Mouse (Mus musculus): ENCODE data around the gene Syndig1. TPM values are rescaled to one million over a fixed set of nuclear protein-coding genes. Genes with fewer than 3 reads are reported as not detected.

Syndig1 gene
- total and polyA plus RNA-seq, 3 experiments, result 0.25 to 0.39 TPM; not detected in 1

DNA sequence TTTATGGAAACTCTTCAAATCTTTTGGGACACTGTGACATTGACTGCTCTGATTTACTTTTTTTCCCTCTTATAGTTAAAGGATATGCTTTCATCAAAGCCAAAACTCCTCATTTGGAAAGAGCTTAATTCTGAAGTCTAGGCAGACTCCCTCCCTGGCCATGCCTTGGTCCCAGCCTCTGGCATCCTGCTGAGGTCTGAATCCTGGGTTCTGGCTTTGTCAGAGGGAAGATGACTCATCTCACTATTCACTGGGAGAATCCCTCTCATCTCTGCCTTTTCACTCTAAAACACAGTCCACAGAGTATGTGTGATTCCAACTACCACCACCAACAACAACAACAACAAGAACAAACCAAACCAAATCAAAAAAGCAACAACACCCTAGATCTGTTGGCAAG is 58.6 kb downstream of the Syndig1 start:
- intact Hi-C loops (cut with DNase I), result no loop called here
- DNase-seq, result no peak
- TF ChIP-seq CTCF (IDR thresholded peaks at IDR 0.05), result no peak
- no peak for TF ChIP-seq POLR2A (IDR thresholded peaks at IDR 0.05; ENCODE audit: insufficient read depth, low read depth, low read length)
- no peak for TF ChIP-seq EP300 (IDR thresholded peaks at IDR 0.05; ENCODE audit: insufficient read depth, low read depth, low read length)

DNA sequence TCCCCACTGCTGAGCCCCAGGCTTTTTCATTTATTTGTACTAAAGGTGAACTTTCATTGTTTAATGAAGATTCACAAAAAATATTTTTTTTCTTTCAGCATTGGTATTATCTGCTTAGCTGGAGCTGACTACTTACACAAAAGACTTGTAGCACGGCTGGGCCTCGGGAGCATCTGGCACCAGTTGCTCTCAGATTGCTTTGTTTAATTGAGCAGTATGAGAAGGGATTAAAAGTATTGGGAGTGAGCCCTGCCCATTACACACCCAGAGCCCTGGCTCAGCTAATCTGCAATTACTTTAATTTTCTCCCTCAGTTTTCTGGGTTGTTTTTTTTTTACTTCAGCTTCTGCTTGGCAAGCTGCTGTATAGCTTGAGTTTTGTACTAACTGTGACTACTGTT is 62.6 kb downstream of the Syndig1 start:
- intact Hi-C loops (cut with DNase I), result no loop called here
- no peaks in the 10 kb centered on the region for H3K79me2 ChIP-seq (replicated peaks; ENCODE audit: control insufficient read depth, insufficient read depth, low read length)
- no peaks in the 10 kb centered on the region for H3K4me1 ChIP-seq (ENCODE audit: control insufficient read depth, insufficient read depth, low read length)
- no peak for DNase-seq
- TF ChIP-seq POLR2A (IDR thresholded peaks at IDR 0.05; ENCODE audit: insufficient read depth, low read depth, low read length) (no peak), CTCF (IDR thresholded peaks at IDR 0.05) (no peak), EP300 (IDR thresholded peaks at IDR 0.05; ENCODE audit: insufficient read depth, low read depth, low read length) (no peak)
- no peak overlapping the region for H3K4me3 ChIP-seq
- H3K36me3 ChIP-seq (ENCODE audit: control insufficient read depth, insufficient read depth, low read length), result no peaks in the 10 kb centered on the region
- H3K27me3 ChIP-seq (ENCODE audit: control insufficient read depth, insufficient read depth, low read length), result no peaks in the 10 kb centered on the region
- WGBS, result 57% methylated on average over 2 of the region's 2 CpGs
- H3K9ac ChIP-seq (ENCODE audit: low read depth, low read length), result no peak overlapping the region
- no peak overlapping the region for H3K27ac ChIP-seq

More for the DNA sequence above, 58.6 kb downstream of the Syndig1 start:
- H3K79me2 ChIP-seq (replicated peaks; ENCODE audit: control insufficient read depth, insufficient read depth, low read length), result no peaks in the 10 kb centered on the region
- H3K9ac ChIP-seq (ENCODE audit: low read depth, low read length), result no peak overlapping the region
- no peaks in the 10 kb centered on the region for H3K4me1 ChIP-seq (ENCODE audit: control insufficient read depth, insufficient read depth, low read length)
- no peak overlapping the region for H3K4me3 ChIP-seq
- no peaks in the 10 kb centered on the region for H3K36me3 ChIP-seq (ENCODE audit: control insufficient read depth, insufficient read depth, low read length)
- H3K27ac ChIP-seq, result no peak overlapping the region
- H3K27me3 ChIP-seq (ENCODE audit: control insufficient read depth, insufficient read depth, low read length), result no peaks in the 10 kb centered on the region

DNA sequence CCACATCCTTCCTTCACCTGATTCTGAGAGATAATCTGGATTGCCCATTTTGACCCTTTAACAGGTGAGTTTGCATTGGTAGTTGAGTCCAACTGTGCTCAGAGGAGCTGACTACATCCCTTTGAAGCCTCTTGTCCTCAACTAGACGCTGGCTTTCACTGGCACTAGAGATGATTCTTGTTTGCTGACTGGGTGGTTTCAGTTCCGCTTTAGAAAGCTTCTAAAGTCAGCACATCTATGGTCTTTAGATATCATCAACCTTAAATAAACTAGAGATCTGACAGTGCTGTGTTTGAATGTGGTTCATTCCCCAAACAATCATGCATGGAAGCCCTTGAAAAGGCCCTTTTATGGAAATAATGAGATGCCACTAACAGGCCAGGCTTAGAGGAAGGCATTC is 67.3 kb downstream of the Syndig1 start:
- WGBS, result 71% methylated on average over 2 of the region's 2 CpGs
- no peak overlapping the region for H3K9ac ChIP-seq (ENCODE audit: low read depth, low read length)
- H3K27ac ChIP-seq, result no peak overlapping the region
- no peaks in the 10 kb centered on the region for H3K36me3 ChIP-seq (ENCODE audit: control insufficient read depth, insufficient read depth, low read length)
- H3K27me3 ChIP-seq (ENCODE audit: control insufficient read depth, insufficient read depth, low read length), result no peaks in the 10 kb centered on the region
- H3K4me3 ChIP-seq, result no peak overlapping the region
- no peaks in the 10 kb centered on the region for H3K79me2 ChIP-seq (replicated peaks; ENCODE audit: control insufficient read depth, insufficient read depth, low read length)
- no peak for DNase-seq
- intact Hi-C loops (cut with DNase I), result no loop called here
- H3K4me1 ChIP-seq (ENCODE audit: control insufficient read depth, insufficient read depth, low read length), result no peaks in the 10 kb centered on the region
- TF ChIP-seq EP300 (IDR thresholded peaks at IDR 0.05; ENCODE audit: insufficient read depth, low read depth, low read length) (no peak), POLR2A (IDR thresholded peaks at IDR 0.05; ENCODE audit: insufficient read depth, low read depth, low read length) (no peak), CTCF (IDR thresholded peaks at IDR 0.05) (no peak)

DNA sequence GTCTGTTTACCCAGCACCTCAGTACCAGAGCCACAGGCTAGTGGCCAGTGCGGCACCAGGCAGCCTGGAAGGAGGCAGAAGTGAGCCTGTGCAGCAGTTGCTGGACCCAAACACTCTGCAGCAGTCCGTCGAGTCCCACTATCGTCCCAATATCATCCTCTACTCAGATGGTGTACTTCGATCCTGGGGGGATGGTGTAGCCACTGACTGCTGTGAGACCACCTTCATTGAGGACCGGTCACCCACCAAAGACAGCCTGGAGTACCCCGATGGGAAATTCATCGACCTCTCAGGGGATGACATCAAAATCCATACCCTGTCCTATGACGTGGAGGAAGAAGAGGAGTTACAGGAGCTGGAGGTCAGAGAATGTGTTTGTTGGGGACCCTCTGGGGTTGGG is 70.6 kb downstream of the Syndig1 start:
- Histone ChIP-seq H3K9ac (ENCODE audit: low read depth, low read length) (no peak overlapping the region), H3K4me1 (ENCODE audit: control insufficient read depth, insufficient read depth, low read length) (no peaks in the 10 kb centered on the region), H3K36me3 (ENCODE audit: control insufficient read depth, insufficient read depth, low read length) (no peaks in the 10 kb centered on the region), H3K79me2 (replicated peaks; ENCODE audit: control insufficient read depth, insufficient read depth, low read length) (no peaks in the 10 kb centered on the region), H3K4me3 (no peak overlapping the region), H3K27me3 (ENCODE audit: control insufficient read depth, insufficient read depth, low read length) (no peaks in the 10 kb centered on the region), H3K27ac (no peak overlapping the region)
- TF ChIP-seq EP300 (IDR thresholded peaks at IDR 0.05; ENCODE audit: insufficient read depth, low read depth, low read length), result no peak
- TF ChIP-seq CTCF (IDR thresholded peaks at IDR 0.05), result no peak
- no peak for TF ChIP-seq POLR2A (IDR thresholded peaks at IDR 0.05; ENCODE audit: insufficient read depth, low read depth, low read length)
- DNase-seq, result no peak
- WGBS, result 89% methylated on average over 9 of the region's 9 CpGs
- intact Hi-C loops (cut with DNase I), result no loop called here

DNA sequence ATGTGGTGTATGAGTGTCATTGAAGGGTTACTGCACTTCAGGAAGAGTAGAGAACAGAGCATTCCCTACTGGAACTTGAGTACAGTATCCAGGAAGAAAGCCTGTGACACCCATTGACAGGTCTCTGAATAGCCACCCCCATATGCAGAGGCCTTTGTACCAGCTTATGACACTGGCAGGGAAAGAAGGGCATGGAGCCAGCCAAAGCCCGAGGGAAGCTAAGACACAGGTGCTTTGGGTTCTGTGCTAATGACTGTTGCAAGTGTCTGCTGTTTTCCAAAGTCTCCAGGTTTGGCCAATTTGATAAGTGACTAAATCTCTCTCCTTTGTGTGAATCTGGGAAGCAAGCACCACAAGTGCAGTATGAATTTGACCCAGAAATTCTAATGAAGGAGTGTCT is 71.6 kb downstream of the Syndig1 start:
- 82% methylated on average over 1 of the region's 1 CpGs for WGBS
- DNase-seq, result no peak
- TF ChIP-seq POLR2A (IDR thresholded peaks at IDR 0.05; ENCODE audit: insufficient read depth, low read depth, low read length) (no peak), CTCF (IDR thresholded peaks at IDR 0.05) (no peak), EP300 (IDR thresholded peaks at IDR 0.05; ENCODE audit: insufficient read depth, low read depth, low read length) (no peak)
- Histone ChIP-seq H3K27me3 (ENCODE audit: control insufficient read depth, insufficient read depth, low read length) (no peaks in the 10 kb centered on the region), H3K79me2 (replicated peaks; ENCODE audit: control insufficient read depth, insufficient read depth, low read length) (no peaks in the 10 kb centered on the region), H3K4me1 (ENCODE audit: control insufficient read depth, insufficient read depth, low read length) (no peaks in the 10 kb centered on the region), H3K27ac (no peak overlapping the region), H3K9ac (ENCODE audit: low read depth, low read length) (no peak overlapping the region), H3K4me3 (no peak overlapping the region), H3K36me3 (ENCODE audit: control insufficient read depth, insufficient read depth, low read length) (no peaks in the 10 kb centered on the region)
- intact Hi-C loops (cut with DNase I), result no loop called here

DNA sequence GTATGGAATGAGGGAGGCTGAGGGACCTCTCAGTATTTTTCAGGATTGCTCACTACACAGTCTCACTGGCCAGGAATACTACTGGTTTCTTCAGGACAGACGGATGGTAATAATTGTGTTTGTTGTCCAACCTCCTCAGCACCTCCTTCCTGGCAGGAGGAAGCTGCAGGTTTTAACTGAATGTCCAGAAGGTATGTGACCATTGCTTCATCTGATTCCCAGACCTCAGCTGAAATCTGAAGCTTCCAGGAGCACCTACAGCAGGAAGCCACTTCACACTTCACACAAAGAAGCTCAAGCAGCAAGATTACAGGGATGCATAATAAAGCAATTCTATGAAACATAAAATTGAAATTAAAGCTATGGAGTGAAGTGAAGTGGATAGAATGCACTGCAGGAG is 75.4 kb downstream of the Syndig1 start:
- H3K9ac ChIP-seq (ENCODE audit: low read depth, low read length), result no peak overlapping the region
- H3K27ac ChIP-seq, result no peak overlapping the region
- H3K4me3 ChIP-seq, result no peak overlapping the region
- no peaks in the 10 kb centered on the region for H3K27me3 ChIP-seq (ENCODE audit: control insufficient read depth, insufficient read depth, low read length)
- H3K79me2 ChIP-seq (replicated peaks; ENCODE audit: control insufficient read depth, insufficient read depth, low read length), result no peaks in the 10 kb centered on the region
- 50% methylated on average over 1 of the region's 1 CpGs for WGBS
- intact Hi-C loops (cut with DNase I), result no loop called here
- H3K4me1 ChIP-seq (ENCODE audit: control insufficient read depth, insufficient read depth, low read length), result no peaks in the 10 kb centered on the region
- TF ChIP-seq POLR2A (IDR thresholded peaks at IDR 0.05; ENCODE audit: insufficient read depth, low read depth, low read length) (no peak), CTCF (IDR thresholded peaks at IDR 0.05) (no peak), EP300 (IDR thresholded peaks at IDR 0.05; ENCODE audit: insufficient read depth, low read depth, low read length) (no peak)
- no peak for DNase-seq
- H3K36me3 ChIP-seq (ENCODE audit: control insufficient read depth, insufficient read depth, low read length), result no peaks in the 10 kb centered on the region

All from heart, adult 2 months (tissue).